Mouse (Mus musculus): ENCODE data around the gene Prkab1.

GRCm38 (mm10) chr5:115975672-115976071 lies 48.6 kb downstream of the Prkab1 start:
- TF ChIP-seq POLR2A (IDR thresholded peaks at IDR 0.05; ENCODE audit: extremely low read depth, insufficient read depth, low read length) = no peak
- no peak for TF ChIP-seq CTCF (IDR thresholded peaks at IDR 0.05; ENCODE audit: low read depth, low read length)

Data from liver, adult 2 months (tissue).